Mouse (Mus musculus): ENCODE measurements around the gene 2510039O18Rik. TPM values are rescaled to one million over a fixed set of nuclear protein-coding genes. Genes with fewer than 3 reads are reported as not detected.
A peak's percentile ranks its signal among the peaks of the same experiment; 100 is the strongest.

The 2510039O18Rik gene
- 10 to 100 TPM; 29.0 to 30.6 TPM for total RNA-seq (2021)

GRCm38 (mm10) chr4:147940576-147941044 lies at the start of gene 2510039O18Rik:
Gene 2510039O18Rik, plus strand, starts transcription at chr4:147940895.
- intact Hi-C loops (cut with DNase I): no loop called here
- peak; percentile 77 to 87 for DNase-seq (ENCODE audit: low spot score in 2 of 2)

GRCm38 (mm10) chr4:147895815-147896330 lies 44.8 kb upstream of the 2510039O18Rik start:
- intact Hi-C loops (cut with DNase I): no loop called here

GRCm38 (mm10) chr4:147896411-147896810 lies 44.3 kb upstream of the 2510039O18Rik start:
- DNase-seq (ENCODE audit: low spot score in 2 of 2): no peak
- intact Hi-C loops (cut with DNase I): no loop called here

More at GRCm38 (mm10) chr4:147895815-147896330, 44.8 kb upstream of the 2510039O18Rik start:
- no peak for DNase-seq (ENCODE audit: low spot score in 2 of 2)

GRCm38 (mm10) chr4:147897348-147897747 lies 43.3 kb upstream of the 2510039O18Rik start:
- DNase-seq (ENCODE audit: low spot score in 2 of 2): peak in 1 of 2 experiments; percentile 62
- intact Hi-C loops (cut with DNase I): no loop called here

GRCm38 (mm10) chr4:147900452-147900851 lies 40.2 kb upstream of the 2510039O18Rik start:
- no peak for DNase-seq (ENCODE audit: low spot score in 2 of 2)
- intact Hi-C loops (cut with DNase I): no loop called here

- intact Hi-C loops (cut with DNase I): no loop called here
- no peak for DNase-seq (ENCODE audit: low spot score in 2 of 2)
Measured at GRCm38 (mm10) chr4:147902906-147903500, 37.7 kb upstream of the 2510039O18Rik start.

GRCm38 (mm10) chr4:147903601-147904000 lies 37.1 kb upstream of the 2510039O18Rik start:
- intact Hi-C loops (cut with DNase I): no loop called here

GRCm38 (mm10) chr4:147904313-147905089 lies 36.2 kb upstream of the 2510039O18Rik start, which contains the start of gene Mfn2:
Gene Mfn2, minus strand, starts transcription at chr4:147904704.
- peak; percentile 93 to 94 for DNase-seq (ENCODE audit: low spot score in 2 of 2)
- intact Hi-C loops (cut with DNase I): no loop called here

More at GRCm38 (mm10) chr4:147903601-147904000, 37.1 kb upstream of the 2510039O18Rik start:
- DNase-seq (ENCODE audit: low spot score in 2 of 2): no peak

GRCm38 (mm10) chr4:147905090-147905659 lies 35.5 kb upstream of the 2510039O18Rik start:
- intact Hi-C loops (cut with DNase I): no loop called here
- no peak for DNase-seq (ENCODE audit: low spot score in 2 of 2)

- DNase-seq (ENCODE audit: low spot score in 2 of 2): no peak
- intact Hi-C loops (cut with DNase I): no loop called here
Measured at GRCm38 (mm10) chr4:147906230-147906629, 34.5 kb upstream of the 2510039O18Rik start.

- DNase-seq (ENCODE audit: low spot score in 2 of 2): no peak
- intact Hi-C loops (cut with DNase I): no loop called here
Measured at GRCm38 (mm10) chr4:147909486-147909885, 31.2 kb upstream of the 2510039O18Rik start.

GRCm38 (mm10) chr4:147918459-147919121 lies 22.1 kb upstream of the 2510039O18Rik start:
- peak; percentile 39 to 46 for DNase-seq (ENCODE audit: low spot score in 2 of 2)
- intact Hi-C loops (cut with DNase I): no loop called here

GRCm38 (mm10) chr4:147920973-147921372 lies 19.7 kb upstream of the 2510039O18Rik start:
- intact Hi-C loops (cut with DNase I): no loop called here
- no peak for DNase-seq (ENCODE audit: low spot score in 2 of 2)

GRCm38 (mm10) chr4:147922341-147922740 lies 18.4 kb upstream of the 2510039O18Rik start:
- intact Hi-C loops (cut with DNase I): no loop called here
- DNase-seq (ENCODE audit: low spot score in 2 of 2): no peak

GRCm38 (mm10) chr4:147927705-147928104 lies 13.0 kb upstream of the 2510039O18Rik start:
- intact Hi-C loops (cut with DNase I): no loop called here
- no peak for DNase-seq (ENCODE audit: low spot score in 2 of 2)

- no peak for DNase-seq (ENCODE audit: low spot score in 2 of 2)
- intact Hi-C loops (cut with DNase I): no loop called here
Measured at GRCm38 (mm10) chr4:147928136-147928535, 12.6 kb upstream of the 2510039O18Rik start.

- DNase-seq (ENCODE audit: low spot score in 2 of 2): no peak
- intact Hi-C loops (cut with DNase I): no loop called here
Measured at GRCm38 (mm10) chr4:147928540-147928939, 12.2 kb upstream of the 2510039O18Rik start.

- intact Hi-C loops (cut with DNase I): no loop called here
- DNase-seq (ENCODE audit: low spot score in 2 of 2): no peak
Measured at GRCm38 (mm10) chr4:147930946-147931345, 9.7 kb upstream of the 2510039O18Rik start.

- intact Hi-C loops (cut with DNase I): no loop called here
- no peak for DNase-seq (ENCODE audit: low spot score in 2 of 2)
Measured at GRCm38 (mm10) chr4:147934134-147934533, 6.6 kb upstream of the 2510039O18Rik start.

GRCm38 (mm10) chr4:147934611-147935010 lies 6.1 kb upstream of the 2510039O18Rik start:
- intact Hi-C loops (cut with DNase I): loop anchor here (5.0 kb wide), 1 partner anchor 67 kb away; the partner anchor contains the start of genes Fv1 and Miip
- DNase-seq (ENCODE audit: low spot score in 2 of 2): no peak

Data from left cerebral cortex, postnatal 25 days (tissue).